Mouse (Mus musculus) midbrain, embryonic 12.5 days (tissue): ENCODE measurements around the gene Cfdp1. TPM values are rescaled to one million over a fixed set of nuclear protein-coding genes. Genes with fewer than 3 reads are reported as not detected.

Source experiments
- ATAC-seq: fragments of 200-750 bp; cut with Nextera tagmentation; 2 replicates; pipeline ENCODE4 v1.8.0; 2017; ENCODE audit warnings: low read depth, moderate TSS enrichment, moderate library complexity; ENCODE audit not compliant: low FRiP score
- H3K27ac ChIP-seq: fragments of 300-500 bp; sonication (generic); replicated peaks from 2 replicates; pipeline ENCODE4 v1.5.1; 2016; ENCODE audit warnings: mild to moderate bottlenecking
- H3K27me3 ChIP-seq: fragments of 300-500 bp; sonication (generic); 2 replicates; pipeline ENCODE4 v1.6.1; 2016; ENCODE audit warnings: mild to moderate bottlenecking
- H3K36me3 ChIP-seq: fragments of 300-500 bp; sonication (generic); 2 replicates; pipeline ENCODE4 v1.6.1; 2016
- H3K4me1 ChIP-seq: fragments of 300-500 bp; sonication (generic); 2 replicates; pipeline ENCODE4 v1.6.1; 2016
- H3K4me2 ChIP-seq: fragments of 300-500 bp; sonication (generic); replicated peaks from 2 replicates; pipeline ENCODE4 v1.6.1; 2016; ENCODE audit warnings: mild to moderate bottlenecking, moderate library complexity
- H3K4me3 ChIP-seq: fragments of 300-500 bp; sonication (generic); 2 replicates; pipeline ENCODE4 v1.5.1; 2016; ENCODE audit warnings: mild to moderate bottlenecking
- H3K9ac ChIP-seq: fragments of 300-500 bp; sonication (generic); replicated peaks from 2 replicates; pipeline ENCODE4 v1.6.1; 2016; ENCODE audit warnings: mild to moderate bottlenecking, moderate library complexity
- H3K9me3 ChIP-seq: fragments of 300-500 bp; sonication (generic); 2 replicates; pipeline ENCODE4 v1.6.1; 2016; ENCODE audit warnings: mild to moderate bottlenecking
- WGBS: fragments of 180-500 bp; shearing (Covaris S2); methylation state at CpG from one replicate; pipeline ENCODE4 v1.1.7; 2016; 5-methylcytosine and 5-hydroxymethylcytosine counted together
- polyA plus RNA-seq: library from polyadenylated mRNA; unstranded; fragments of >200 nt; fragmentation: Nextera tagmentation; extraction: Ambion mirVana; gene quantifications from 2 replicates; pipeline ENCODE4 v1.2.1, GENCODE M21; 2016

Gene Cfdp1
- polyA plus RNA-seq, 1 experiment from 2014 or later = 182 TPM

- Histone ChIP-seq H3K9me3 (no peaks in the 10 kb centered on the region), H3K9ac (no peak overlapping the region), H3K4me1 (peaks cover 32% of the 10 kb centered on the region), H3K27me3 (no peaks in the 10 kb centered on the region), H3K4me3 (no peak overlapping the region), H3K36me3 (peaks cover 37% of the 10 kb centered on the region), H3K4me2 (no peak overlapping the region), H3K27ac (peak overlapping the region; percentile 98)
- ATAC-seq = no peak
- WGBS = 72% methylated on average over 5 of the region's 5 CpGs
These were observed 135.2 kb downstream of the Cfdp1 start for GRCm38 (mm10) chr8:111718937-111719336.

Other genes with a start within 250 kb of the Cfdp1 start
- 0.41 and 0.46 TPM in 2 replicates for gene Ldhd, start 223.9 kb downstream of the Cfdp1 start, polyA plus RNA-seq
- 24.3 and 25.5 TPM in 2 replicates for gene Zfp1, start 210.9 kb downstream of the Cfdp1 start, polyA plus RNA-seq
- not detected in 2 replicates for gene Ctrb1, start 163.3 kb downstream of the Cfdp1 start, polyA plus RNA-seq
- gene Bcar1, start 110.5 kb downstream of the Cfdp1 start, polyA plus RNA-seq = 52.4 and 53.8 TPM in 2 replicates
- gene Tmem170, start 22.5 kb upstream of the Cfdp1 start, polyA plus RNA-seq = 7.3 and 7.9 TPM in 2 replicates
- 2.7 and 3.1 TPM in 2 replicates for gene Chst5, start 56.2 kb upstream of the Cfdp1 start, polyA plus RNA-seq
- gene Tmem231, start 79.6 kb upstream of the Cfdp1 start, polyA plus RNA-seq = 19.8 and 20.9 TPM in 2 replicates
- 351 and 359 TPM in 2 replicates for gene Gabarapl2, start 86.4 kb upstream of the Cfdp1 start, polyA plus RNA-seq
- gene Adat1, start 138.0 kb upstream of the Cfdp1 start, polyA plus RNA-seq = 10.1 and 12.6 TPM in 2 replicates
- gene Kars, start 157.0 kb upstream of the Cfdp1 start, polyA plus RNA-seq = 189 and 194 TPM in 2 replicates
- 40.9 and 41.6 TPM in 2 replicates for gene Terf2ip, start 157.1 kb upstream of the Cfdp1 start, polyA plus RNA-seq
- 0.56 and 0.58 TPM in 2 replicates for gene Gm6793, start 160.7 kb upstream of the Cfdp1 start, polyA plus RNA-seq